Mouse (Mus musculus) frontal cortex, postnatal 36 days (tissue): ENCODE measurements at regions not wholly inside any gene's neighbourhood (a gene's known extent, or its start where the extent isn't known, plus 50 kb on each side); places are given as distances from the start of the nearest gene placed in this dataset.

Source experiments
- DNase-seq, 2 experiments: peaks; one replicate each; pipeline ENCODE4 v3.0.0; 2022; ENCODE audit warnings: low spot score in 2 of 2

- DNase-seq: no peak
These were observed 71.7 kb upstream of the Boc start for GRCm38 (mm10) chr16:44630426-44630825.

- no peak for DNase-seq
These were observed 70.9 kb upstream of the Boc start for GRCm38 (mm10) chr16:44629296-44630275.

- no peak for DNase-seq
These were observed 67.2 kb upstream of the Boc start for GRCm38 (mm10) chr16:44625871-44626293.

- no peak for DNase-seq
These were observed 66.5 kb upstream of the Boc start for GRCm38 (mm10) chr16:44625108-44625616.

- DNase-seq: no peak
These were observed 62.9 kb upstream of the Boc start for GRCm38 (mm10) chr16:44621573-44621972.

- no peak for DNase-seq
These were observed 61.8 kb upstream of the Boc start for GRCm38 (mm10) chr16:44620536-44620935.

GRCm38 (mm10) chr16:44619476-44620103, 60.9 kb upstream of the Boc start:
- DNase-seq: no peak

- no peak for DNase-seq
These were observed 58.3 kb upstream of the Boc start for GRCm38 (mm10) chr16:44617041-44617440.

- no peak for DNase-seq
These were observed 57.7 kb upstream of the Boc start for GRCm38 (mm10) chr16:44616376-44616775.

- DNase-seq: no peak
These were observed 57.1 kb upstream of the Boc start for GRCm38 (mm10) chr16:44615878-44616206.

- no peak for DNase-seq
These were observed 56.6 kb upstream of the Boc start for GRCm38 (mm10) chr16:44615172-44615877.

- DNase-seq: no peak
These were observed 55.5 kb upstream of the Boc start for GRCm38 (mm10) chr16:44614235-44614634.

GRCm38 (mm10) chr16:44612676-44613075, 54.0 kb upstream of the Boc start:
- peak in 1 of 2 experiments; percentile 31 for DNase-seq

- peak in 1 of 2 experiments; percentile 22 for DNase-seq
These were observed 52.8 kb upstream of the Boc start for GRCm38 (mm10) chr16:44611525-44611924.

GRCm38 (mm10) chr16:44608586-44608985, 49.9 kb upstream of the Boc start:
- no peak for DNase-seq
